ENCODE assay signal across 8 mouse cellular contexts in the genomic region with DNA sequence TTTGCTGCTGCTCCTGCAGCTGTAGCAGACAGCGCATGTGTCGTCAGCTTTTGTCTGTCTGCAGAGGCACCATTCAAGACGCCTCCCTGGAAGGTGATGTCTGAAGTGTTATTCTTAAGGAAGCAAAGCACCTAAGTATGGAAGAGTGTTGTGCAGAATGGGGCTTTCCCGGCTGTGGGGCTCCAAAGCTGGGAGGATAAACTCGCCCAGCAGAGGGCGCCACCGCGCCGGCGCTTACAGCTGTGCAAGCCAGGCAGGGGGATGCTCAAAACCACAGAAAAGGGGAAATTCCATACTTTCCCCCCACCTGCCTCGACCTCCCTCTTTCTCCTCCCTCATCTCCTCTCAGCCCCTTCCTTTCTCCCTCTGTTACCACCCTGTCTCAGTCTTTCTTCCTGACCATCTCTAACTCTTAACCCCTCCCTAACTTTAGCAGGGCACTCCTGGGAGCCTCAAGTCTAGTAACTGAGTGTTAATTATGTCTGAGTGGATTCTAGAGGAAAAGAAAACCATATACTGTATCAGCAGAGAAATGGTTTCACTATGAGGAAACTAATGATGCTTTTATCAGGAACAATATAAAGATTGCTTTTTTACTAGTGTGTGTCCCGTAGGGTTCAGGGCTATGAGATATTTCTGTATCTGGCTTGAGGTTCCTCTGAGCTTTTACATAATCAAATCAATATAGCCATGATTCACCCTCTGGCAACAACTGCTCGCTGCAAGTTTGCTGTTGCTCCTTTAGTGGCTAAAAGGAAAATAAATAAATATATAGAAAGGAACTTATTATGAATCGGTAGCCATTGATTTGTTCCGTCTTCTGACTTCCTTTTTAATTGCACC.
DNase-seq lines count a peak whose midpoint lies in the region; ATAC-seq lines count a peak whose summit lies in the region.

No protein-coding gene starts in this region.

- no peaks in the 10 kb centered on the region for H3K27me3 ChIP-seq in liver, embryonic 12.5 days (replicated peaks)
- H3K27me3 ChIP-seq in limb, embryonic 11.5 days (ENCODE audit: control insufficient read depth, insufficient read depth, low read length), result no peaks in the 10 kb centered on the region
- no peaks in the 10 kb centered on the region; the same call in 1 of the 2 replicates for H3K27me3 ChIP-seq in midbrain, embryonic 16.5 days (ENCODE audit: control insufficient read depth, insufficient read depth, low read depth, low read length)
- H3K27me3 ChIP-seq in stomach, embryonic 15.5 days (replicated peaks), result no peaks in the 10 kb centered on the region

- H3K4me1 ChIP-seq in liver, embryonic 12.5 days, result no peaks in the 10 kb centered on the region
- H3K4me1 ChIP-seq in limb, embryonic 11.5 days (ENCODE audit: control insufficient read depth, insufficient read depth, low read length), result peaks cover 12% of the 10 kb centered on the region
- no peaks in the 10 kb centered on the region; the same call in 1 of the 2 replicates for H3K4me1 ChIP-seq in midbrain, embryonic 16.5 days (ENCODE audit: control insufficient read depth, insufficient read depth, low read length)
- H3K4me1 ChIP-seq in stomach, embryonic 15.5 days, result peaks cover 13% of the 10 kb centered on the region; the same call in 1 of the 2 replicates

- H3K36me3 ChIP-seq in liver, embryonic 12.5 days, result no peaks in the 10 kb centered on the region
- H3K36me3 ChIP-seq in limb, embryonic 11.5 days (ENCODE audit: control insufficient read depth, insufficient read depth, low read length), result no peaks in the 10 kb centered on the region
- no peaks in the 10 kb centered on the region for H3K36me3 ChIP-seq in midbrain, embryonic 16.5 days (ENCODE audit: control insufficient read depth, insufficient read depth, low read length)
- no peaks in the 10 kb centered on the region for H3K36me3 ChIP-seq in stomach, embryonic 15.5 days

- no peak overlapping the region for H3K4me3 ChIP-seq in liver, embryonic 12.5 days
- no peak overlapping the region for H3K4me3 ChIP-seq in limb, embryonic 11.5 days (ENCODE audit: low read depth, low read length)
- no peak overlapping the region for H3K4me3 ChIP-seq in midbrain, embryonic 16.5 days (ENCODE audit: low read depth, low read length)
- no peak overlapping the region for H3K4me3 ChIP-seq in stomach, embryonic 15.5 days (replicated peaks)

- no peak overlapping the region for H3K27ac ChIP-seq in liver, embryonic 12.5 days
- H3K27ac ChIP-seq in limb, embryonic 11.5 days (replicated peaks; ENCODE audit: low read depth, low read length), result no peak overlapping the region
- no peak overlapping the region for H3K27ac ChIP-seq in midbrain, embryonic 16.5 days (ENCODE audit: low read length)
- no peak overlapping the region; the same call in 1 of the 2 replicates for H3K27ac ChIP-seq in stomach, embryonic 15.5 days

- peak; percentile 72 for DNase-seq in liver
- peak; percentile 87 for DNase-seq in embryo, embryonic 11 days
- DNase-seq in gastrocnemius, postnatal 36 days, result peak; percentile 77 to 80
- DNase-seq in kidney, adult 8-10 months, result peak; percentile 38 to 73
- peak; percentile 93 for DNase-seq in limb, embryonic 11.5 days (ENCODE audit: low spot score)

- no peak overlapping the region for H3K4me2 ChIP-seq in liver, embryonic 12.5 days
- H3K4me2 ChIP-seq in limb, embryonic 11.5 days (ENCODE audit: low read depth, severe bottlenecking), result no peak overlapping the region
- H3K4me2 ChIP-seq in midbrain, embryonic 16.5 days (ENCODE audit: low read length), result peak overlapping the region; percentile 12; the same call in 1 of the 2 replicates
- H3K4me2 ChIP-seq in stomach, embryonic 15.5 days, result no peak overlapping the region

- intact Hi-C loops in gastrocnemius, postnatal 36 days (cut with DNase I), result loop anchor here (5.0 to 10.0 kb wide), 3 partner anchors 268 to 1030 kb away; no protein-coding TSS in a partner anchor

- no peak for ATAC-seq in liver, embryonic 12.5 days
- no peak for ATAC-seq in limb, embryonic 11.5 days (ENCODE audit: insufficient number of reproducible peaks, low FRiP score, low TSS enrichment, low read depth)
- ATAC-seq in midbrain, embryonic 16.5 days, result peak; percentile 66
- ATAC-seq in stomach, embryonic 15.5 days (ENCODE audit: insufficient read depth, low FRiP score, low read depth), result 0 out of 2 replicates have a peak, but pooled peaks have one; percentile 9

- WGBS in liver, embryonic 12.5 days (ENCODE audit: insufficient replicate concordance), result 22% methylated on average over 15 of the region's 15 CpGs
- WGBS in limb, embryonic 11.5 days, result 23% methylated on average over 15 of the region's 15 CpGs
- 19% methylated on average over 15 of the region's 15 CpGs for WGBS in midbrain, embryonic 16.5 days
- WGBS in stomach, embryonic 15.5 days, result 19% methylated on average over 15 of the region's 15 CpGs

- no peak overlapping the region for H3K9ac ChIP-seq in liver, embryonic 12.5 days
- no peak overlapping the region for H3K9ac ChIP-seq in limb, embryonic 11.5 days (ENCODE audit: low read length)
- no peak overlapping the region for H3K9ac ChIP-seq in midbrain, embryonic 16.5 days (ENCODE audit: low read depth, low read length)
- no peak overlapping the region for H3K9ac ChIP-seq in stomach, embryonic 15.5 days

- H3K9me3 ChIP-seq in liver, embryonic 12.5 days (replicated peaks), result no peaks in the 10 kb centered on the region
- H3K9me3 ChIP-seq in limb, embryonic 11.5 days (ENCODE audit: control insufficient read depth, low read length), result no peaks in the 10 kb centered on the region
- H3K9me3 ChIP-seq in midbrain, embryonic 16.5 days (replicated peaks; ENCODE audit: control insufficient read depth, low read length, poor library complexity, severe bottlenecking), result no peaks in the 10 kb centered on the region
- no peaks in the 10 kb centered on the region for H3K9me3 ChIP-seq in stomach, embryonic 15.5 days

Comparison
In these comparisons a context has a peak if more than half of its experiments do, and no peak if none do; other contexts are left out.
1. ATAC-seq: peak in midbrain, embryonic 16.5 days (single experiment) and stomach, embryonic 15.5 days (single experiment); none in liver, embryonic 12.5 days (single experiment) and limb, embryonic 11.5 days (single experiment).
2. Peak in every context shown above with its lines, with median percentiles within 50 percentile points of each other: DNase-seq.